Mouse (Mus musculus) MEL (cell line): ENCODE data around the gene Nkx1-2.

Experiments
- CHD2 ChIP-seq: IDR thresholded peaks from 2 replicates; pipeline ENCODE4 v1.6.1; 2011; ENCODE audit warnings: low read length, improper control_type of control experiment
- CTCF ChIP-seq, 3 experiments: IDR thresholded peaks in 2 of 3; conservative IDR thresholded peaks in 1 of 3; 2 replicates each; pipeline ENCODE4 v1.5.1; 2011 to 2012; ENCODE audit warnings: low read length in 3 of 3, low read depth in 2 of 3, mild to moderate bottlenecking in 2 of 3, improper control_type of control experiment in 1 of 3, inconsistent platforms in 1 of 3, mixed read lengths in 1 of 3, moderate library complexity in 1 of 3; ENCODE audit not compliant: control insufficient read depth in 1 of 3, insufficient read depth in 1 of 3, poor library complexity in 1 of 3, severe bottlenecking in 1 of 3
- EP300 ChIP-seq, 2 experiments: IDR thresholded peaks; 2 replicates each; pipeline ENCODE4 v1.6.1; 2011; ENCODE audit warnings: improper control_type of control experiment in 2 of 2, low read length in 2 of 2, low read depth in 1 of 2, mild to moderate bottlenecking in 1 of 2
- GATA1 ChIP-seq: IDR thresholded peaks from 2 replicates; pipeline ENCODE4 v1.6.1; 2011; ENCODE audit warnings: low read depth, low read length, improper control_type of control experiment
- NRF1 ChIP-seq: IDR thresholded peaks from 2 replicates; pipeline ENCODE4 v1.6.1; 2014; ENCODE audit warnings: low read depth, mild to moderate bottlenecking, inconsistent platforms, low read length, improper control_type of control experiment, moderate library complexity; ENCODE audit not compliant: poor library complexity, insufficient read depth, severe bottlenecking
- POLR2A ChIP-seq, 2 experiments: IDR thresholded peaks; 2 replicates each; pipeline ENCODE4 v1.6.1; 2011 to 2012; ENCODE audit warnings: low read length in 2 of 2, mild to moderate bottlenecking in 2 of 2, control low read depth in 1 of 2, improper control_type of control experiment in 1 of 2, low read depth in 1 of 2, moderate library complexity in 1 of 2; ENCODE audit not compliant: control insufficient read depth in 1 of 2, insufficient read depth in 1 of 2, poor library complexity in 1 of 2
- POLR2AphosphoS5 ChIP-seq: IDR thresholded peaks from 2 replicates; pipeline ENCODE4 v1.6.1; 2012; ENCODE audit warnings: low read depth, borderline replicate concordance, mild to moderate bottlenecking, inconsistent platforms, low read length, moderate library complexity, mixed read lengths
- RCOR1 ChIP-seq: IDR thresholded peaks from 2 replicates; pipeline ENCODE4 v1.6.1; 2012; ENCODE audit warnings: low read depth, mild to moderate bottlenecking, inconsistent platforms, low read length, improper control_type of control experiment
- SMC3 ChIP-seq: IDR thresholded peaks from 2 replicates; pipeline ENCODE4 v1.6.1; 2011; ENCODE audit warnings: low read depth, low read length, improper control_type of control experiment
- TAL1 ChIP-seq: IDR thresholded peaks from 2 replicates; pipeline ENCODE4 v1.6.1; 2012; ENCODE audit warnings: mild to moderate bottlenecking, inconsistent platforms, low read length, moderate library complexity, mixed read lengths
- ZC3H11A ChIP-seq: IDR thresholded peaks from 2 replicates; pipeline ENCODE4 v1.6.1; 2012; ENCODE audit warnings: low read depth, mild to moderate bottlenecking, inconsistent platforms, low read length, improper control_type of control experiment

DNA sequence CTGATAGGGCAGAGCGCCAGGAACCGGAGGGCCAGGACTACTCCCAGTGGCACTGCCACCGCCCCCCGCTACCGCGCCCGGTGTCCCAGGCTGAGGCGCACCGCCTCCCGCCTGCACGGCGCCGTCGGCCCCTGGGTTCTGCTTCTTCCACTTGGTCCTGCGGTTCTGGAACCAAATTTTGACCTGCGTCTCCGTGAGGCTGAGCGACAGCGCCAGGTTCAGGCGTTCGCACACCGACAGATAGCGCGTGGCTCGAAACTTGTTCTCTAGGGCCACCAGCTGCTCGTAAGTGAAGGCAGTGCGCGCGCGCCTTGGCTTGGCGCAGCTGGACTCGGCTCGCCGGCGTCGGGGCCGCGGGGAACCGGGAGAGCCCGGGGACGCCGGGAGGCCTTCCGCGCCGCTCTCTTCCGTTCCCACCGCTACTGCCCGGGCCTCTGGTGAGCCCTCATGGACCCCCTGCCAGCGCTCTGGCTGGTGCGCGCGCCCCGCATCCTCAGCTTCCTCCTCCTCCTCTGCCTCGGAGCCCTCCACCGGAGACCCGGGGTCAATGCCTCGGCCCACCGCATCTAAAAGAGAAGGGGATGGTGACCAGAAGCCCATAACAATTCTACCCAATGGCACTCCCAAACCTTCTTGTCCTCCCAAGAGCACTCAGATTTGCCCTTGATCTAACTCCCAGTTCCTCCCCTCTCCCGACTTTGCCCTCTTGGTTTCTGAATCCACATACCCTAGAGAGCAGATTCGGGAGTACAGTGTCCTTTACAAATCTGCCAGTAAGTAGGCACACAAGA is 2.0 kb downstream of the Nkx1-2 start:
- TF ChIP-seq CHD2 (no peak), CTCF (IDR thresholded peaks at IDR 0.05 in 2 of 3, conservative IDR thresholded peaks at IDR 0.05 in 1 of 3; ENCODE audit: control insufficient read depth in 1 of 3, insufficient read depth in 1 of 3, low read depth in 2 of 3, low read length in 3 of 3, poor library complexity in 1 of 3, severe bottlenecking in 1 of 3) (no peak), ZC3H11A (no peak), POLR2A (IDR thresholded peaks at IDR 0.05; ENCODE audit: control insufficient read depth in 1 of 2, insufficient read depth in 1 of 2, low read depth in 1 of 2, low read length in 2 of 2, poor library complexity in 1 of 2) (peak in 1 of 2 experiments; percentile 8; a peak in 1 of 4 replicates), RCOR1 (no peak), EP300 (IDR thresholded peaks at IDR 0.05; ENCODE audit: low read depth in 1 of 2, low read length in 2 of 2) (no peak), GATA1 (no peak), SMC3 (no peak), NRF1 (peak; percentile 49; the same call in 1 of the 2 replicates), POLR2AphosphoS5 (no peak), TAL1 (no peak)
